Mouse (Mus musculus): ENCODE measurements around the gene Clmn.

- TF ChIP-seq POLR2A (IDR thresholded peaks at IDR 0.05; ENCODE audit: borderline replicate concordance, low read depth, low read length) (no peak), CTCF (IDR thresholded peaks at IDR 0.05; ENCODE audit: low read depth, low read length) (no peak)
Measured at GRCm38 (mm10) chr12:104871987-104872386, 7.1 kb upstream of the Clmn start.
